Mouse (Mus musculus) layer of hippocampus, adult 6 months (tissue): Measurements from ENCODE around the gene Tbc1d8. TPM values are rescaled to one million over a fixed set of nuclear protein-coding genes. Genes with fewer than 3 reads are reported as not detected.

ENCODE experiments used
- long read RNA-seq, 2 experiments: library from polyadenylated mRNA; unstranded; transcript quantifications; one replicate each; pipeline ENCODE4 v2.0.0; 2019 to 2020
- polyA plus RNA-seq: library from polyadenylated mRNA; unstranded; fragments of <200 nt; fragmentation: Nextera tagmentation; gene quantifications from 2 replicates; pipeline ENCODE4 v1.2.3, GENCODE M21; 2021

Gene Tbc1d8
- 3.9 and 4.0 TPM in 2 replicates for polyA plus RNA-seq
- long read RNA-seq, experiment 1, full-length matches to known transcripts = 7 of 11 reads
- long read RNA-seq, experiment 1, partial matches to known transcripts = 4 of 11 reads
- long read RNA-seq, experiment 1, other reads (novel, unspliced or antisense) = 0 of 11 reads
- long read RNA-seq, experiment 2, full-length matches to known transcripts = 28 of 41 reads
- long read RNA-seq, experiment 2, partial matches to known transcripts = 2 of 41 reads
- long read RNA-seq, experiment 2, other reads (novel, unspliced or antisense) = 11 of 41 reads

GRCm38 (mm10) chr1:39478057-39478895, at the start of gene Tbc1d8:
Tbc1d8 (minus strand) TSS chr1:39478755.

GRCm38 (mm10) chr1:39367601-39368266, 110.8 kb downstream of the Tbc1d8 start, which contains the start of gene Rpl31:
Rpl31 (plus strand) TSS chr1:39367842.

Other genes with a start within 250 kb of the Tbc1d8 start
- 1,024 and 1,032 TPM in 2 replicates for gene Rpl31, start 110.9 kb downstream of the Tbc1d8 start, polyA plus RNA-seq
- 4.5 and 4.6 TPM in 2 replicates for gene Cnot11, start 56.2 kb upstream of the Tbc1d8 start, polyA plus RNA-seq
- 7.6 and 8.2 TPM in 2 replicates for gene Rnf149, start 98.7 kb upstream of the Tbc1d8 start, polyA plus RNA-seq
- 27.5 and 28.4 TPM in 2 replicates for gene Creg2, start 172.7 kb upstream of the Tbc1d8 start, polyA plus RNA-seq
- 0.15 and 0.46 TPM in 2 replicates for gene Rfx8, start 242.2 kb upstream of the Tbc1d8 start, polyA plus RNA-seq